Mouse (Mus musculus) mouse embryonic stem cell (cell line): ENCODE measurements around the gene Exo5.

Source experiments
- in situ Hi-C, 2 experiments: fragments of 300-500 bp; cut with MboI; formaldehyde crosslinking; loops; 1 replicate in 1 of 2; 3 replicates in 1 of 2; pipeline ENCODE4 v1.14.3; 2019 to 2020; ENCODE audit warnings: low sequenced_read_pairs in 2 of 2, low pct_unique_long_range_greater_than_20kb in 1 of 2, mixed read lengths in 1 of 2; ENCODE audit not compliant: unreplicated experiment in 1 of 2

Exo5 gene

GRCm38 (mm10) chr4:120912866-120913265, 12.0 kb downstream of the Exo5 start:
- in situ Hi-C loops, result loop anchor here (10.0 to 25.0 kb wide), 2 partner anchors 226 to 318 kb away; no protein-coding TSS in a partner anchor

GRCm38 (mm10) chr4:120911086-120911485, 13.7 kb downstream of the Exo5 start:
- in situ Hi-C loops, result loop anchor here (10.0 to 25.0 kb wide), 2 partner anchors 224 to 316 kb away; no protein-coding TSS in a partner anchor

DNA sequence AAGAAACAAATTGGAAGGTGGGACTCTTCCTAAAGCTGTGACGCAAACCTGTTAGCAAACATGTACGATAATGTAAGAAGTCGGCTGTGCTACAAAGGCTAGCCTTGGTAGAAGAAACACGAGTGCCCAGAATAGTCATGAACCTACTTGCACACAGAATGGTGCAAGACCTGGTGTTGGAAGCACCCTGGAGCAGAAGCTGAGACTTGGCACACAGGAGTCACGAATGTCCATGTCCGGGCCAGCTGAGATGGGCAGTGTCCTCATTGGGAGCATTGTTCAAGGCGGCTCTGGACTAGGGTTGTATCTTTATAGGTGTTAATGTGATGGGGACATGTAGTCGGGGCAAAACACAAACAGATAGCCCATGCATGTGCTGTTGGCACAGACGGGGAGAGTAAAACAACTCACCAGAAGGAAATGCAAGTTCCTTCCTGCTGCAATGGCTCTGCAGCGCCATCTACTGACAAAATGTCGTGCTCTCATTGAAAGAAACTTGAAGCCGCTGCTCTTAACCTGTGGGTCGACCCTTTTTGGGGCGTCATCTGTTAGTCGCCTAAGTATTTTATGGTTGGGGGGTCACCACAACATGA, 15.2 kb downstream of the Exo5 start:
- in situ Hi-C loops, result loop anchor here (10.0 to 25.0 kb wide), 2 partner anchors 222 to 315 kb away; no protein-coding TSS in a partner anchor

DNA sequence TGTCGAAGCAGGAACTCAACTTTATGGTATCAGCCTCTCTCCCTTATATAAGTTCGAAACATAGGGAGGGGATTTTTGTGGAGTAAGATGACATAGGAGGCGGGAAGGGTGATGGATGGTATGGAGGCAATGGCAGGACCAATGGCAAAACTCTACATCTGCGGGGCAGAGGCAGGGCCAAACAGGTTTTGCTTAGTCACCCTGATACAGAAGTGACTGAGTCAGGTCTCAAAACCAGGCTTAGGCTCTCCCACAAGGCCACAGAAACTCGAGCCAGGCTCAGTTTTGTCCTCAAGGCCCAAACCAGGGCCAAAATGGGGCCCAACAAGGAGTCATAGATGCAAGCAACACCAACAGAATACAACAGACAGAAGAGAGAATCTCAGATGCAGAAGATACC, 19.2 kb downstream of the Exo5 start:
- in situ Hi-C loops, result loop anchor here (25.0 kb wide), 1 partner anchor 218 kb away; no protein-coding TSS in a partner anchor

DNA sequence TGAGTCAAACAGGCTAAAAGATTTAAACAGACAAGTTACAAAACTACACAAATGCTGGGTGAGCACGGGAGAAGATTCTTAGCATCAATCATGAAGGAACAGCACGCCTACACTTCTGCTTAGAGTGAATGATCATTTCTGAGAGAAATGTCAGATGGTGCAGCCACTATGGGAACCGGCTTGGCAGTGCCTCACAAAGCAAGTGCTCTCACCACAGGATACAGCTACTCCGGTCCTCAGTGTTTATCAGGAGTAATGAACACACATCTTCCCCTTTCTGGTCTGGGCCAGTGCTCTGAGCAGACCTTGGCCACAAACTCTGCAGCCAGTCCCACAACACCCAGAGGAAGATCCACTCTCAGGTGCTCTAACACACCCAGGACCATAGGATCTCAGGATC, 20.3 kb downstream of the Exo5 start:
- in situ Hi-C loops, result loop anchor here (25.0 kb wide), 1 partner anchor 217 kb away; no protein-coding TSS in a partner anchor

GRCm38 (mm10) chr4:120895810-120896584, 28.8 kb downstream of the Exo5 start:
- in situ Hi-C loops, result no loop called here

- in situ Hi-C loops, result no loop called here
Measured at GRCm38 (mm10) chr4:120895226-120895625, 29.6 kb downstream of the Exo5 start.

GRCm38 (mm10) chr4:120894584-120894983, 30.2 kb downstream of the Exo5 start:
- in situ Hi-C loops, result no loop called here

GRCm38 (mm10) chr4:120893656-120894401, 31.0 kb downstream of the Exo5 start:
- in situ Hi-C loops, result no loop called here

DNA sequence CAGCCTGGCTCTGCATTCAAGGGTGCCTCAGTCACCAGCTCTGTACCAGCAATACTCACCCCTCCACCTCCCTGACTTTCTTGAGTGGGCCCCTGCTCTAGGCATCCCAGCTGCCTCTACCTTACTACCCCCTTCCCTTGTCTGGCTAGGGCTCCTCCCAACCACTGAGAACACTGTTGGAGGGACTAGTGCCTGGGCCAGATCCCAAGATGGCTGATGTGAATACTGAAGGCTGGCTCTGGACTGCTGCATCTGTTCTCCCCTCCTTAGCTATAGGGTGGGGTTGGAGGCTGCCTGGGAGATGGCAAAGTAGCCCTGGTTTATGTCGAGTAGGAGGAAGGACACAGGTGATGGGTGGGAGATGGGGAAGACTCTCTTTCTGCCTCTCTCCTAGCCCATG, 32.3 kb downstream of the Exo5 start:
- in situ Hi-C loops, result no loop called here

- in situ Hi-C loops, result no loop called here
Measured at GRCm38 (mm10) chr4:120891960-120892359, 32.9 kb downstream of the Exo5 start.

DNA sequence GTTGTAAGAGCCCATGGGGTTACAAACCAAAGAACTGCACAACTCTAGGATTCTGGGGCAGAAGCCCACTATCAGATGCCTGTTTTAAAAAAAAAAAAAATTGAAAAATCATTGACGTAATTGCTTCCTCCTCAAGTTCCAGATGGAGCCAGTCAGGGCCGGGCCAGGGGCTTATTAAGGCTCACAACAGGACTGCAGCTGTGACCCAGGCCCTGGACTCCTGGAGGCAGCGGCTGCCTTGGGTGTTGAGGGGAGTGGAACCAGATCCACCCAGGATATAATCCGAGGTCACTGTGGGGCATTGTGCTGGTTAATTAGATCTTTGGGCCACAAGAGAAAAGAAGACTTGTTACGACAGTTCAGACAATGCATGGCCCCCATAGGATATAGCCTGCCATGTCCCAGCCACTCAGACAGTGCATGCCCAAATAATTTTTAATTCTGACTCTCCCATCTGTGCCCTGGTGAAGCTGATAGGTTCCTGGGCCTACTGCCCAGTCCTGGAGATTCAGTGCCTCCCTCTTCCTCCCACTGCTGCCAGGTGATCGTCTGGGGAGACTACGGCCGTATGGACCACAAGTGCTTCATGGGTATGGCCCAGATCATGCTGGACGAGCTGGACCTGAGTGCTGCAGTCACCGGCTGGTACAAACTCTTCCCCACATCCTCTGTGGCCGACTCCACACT, 33.9 kb downstream of the Exo5 start:
- in situ Hi-C loops, result no loop called here

GRCm38 (mm10) chr4:120888884-120889283, 35.9 kb downstream of the Exo5 start:
- in situ Hi-C loops, result no loop called here

DNA sequence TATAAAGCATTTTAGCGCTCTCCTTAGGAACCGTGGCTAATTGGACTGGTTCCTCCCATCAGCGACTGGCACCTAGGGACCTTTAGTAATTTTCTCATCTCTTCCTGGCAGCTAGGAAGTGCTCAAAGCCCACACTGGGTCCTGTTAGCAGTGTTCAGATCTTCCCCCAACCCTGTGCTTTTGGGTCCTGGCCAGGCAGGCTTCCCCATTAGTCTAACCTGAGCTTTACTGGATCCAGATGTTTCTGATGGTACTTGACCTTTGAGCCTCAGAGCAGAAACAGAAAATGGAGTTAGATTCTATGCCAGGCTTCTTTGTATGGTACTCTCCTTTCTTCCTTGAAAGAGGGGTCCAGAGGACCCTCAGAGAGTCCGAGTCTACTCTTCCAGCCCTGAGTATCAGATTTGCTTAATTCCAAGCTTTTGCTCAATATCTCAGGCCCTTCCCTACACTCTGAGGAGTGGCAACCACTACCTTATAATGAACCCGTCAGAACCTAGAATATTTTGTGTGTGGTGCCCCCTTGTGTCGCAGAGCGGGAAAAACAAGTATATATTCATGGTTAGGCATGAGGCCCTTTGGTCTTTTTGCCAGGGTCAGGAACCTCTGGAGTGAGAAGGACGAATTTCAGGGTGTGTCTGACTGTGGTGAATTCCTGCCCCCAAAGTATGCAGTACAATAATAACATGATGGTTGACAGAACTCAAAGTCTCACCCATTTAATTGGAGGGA, 37.3 kb downstream of the Exo5 start:
- in situ Hi-C loops, result no loop called here

GRCm38 (mm10) chr4:120886811-120887210, 38.0 kb downstream of the Exo5 start:
- in situ Hi-C loops, result no loop called here

DNA sequence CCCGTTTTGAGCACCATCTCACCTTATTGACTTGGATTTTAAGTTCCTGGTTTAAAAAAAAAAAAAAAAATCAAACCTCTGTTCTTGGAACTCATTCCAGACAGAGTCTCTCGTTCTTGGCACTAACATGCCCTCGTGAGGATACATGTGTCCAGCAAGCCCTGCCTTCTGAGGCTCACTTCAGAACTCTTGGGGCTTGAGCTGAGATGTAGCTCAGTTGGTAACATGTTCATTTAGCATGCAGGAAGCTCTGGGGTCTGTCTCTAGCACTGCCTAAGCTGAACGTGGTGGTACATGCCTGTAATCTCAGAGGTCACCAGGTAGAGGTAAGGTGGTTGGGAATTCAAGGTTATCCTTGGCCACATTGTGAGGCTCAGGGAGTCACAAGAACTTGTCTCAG, 38.7 kb downstream of the Exo5 start:
- in situ Hi-C loops, result no loop called here

- in situ Hi-C loops, result no loop called here
Measured at GRCm38 (mm10) chr4:120885208-120886120, 39.4 kb downstream of the Exo5 start.
